Mouse (Mus musculus) lung, postnatal 0 days (tissue): ENCODE results near the gene Nck2. TPM values are rescaled to one million over a fixed set of nuclear protein-coding genes. Genes with fewer than 3 reads are reported as not detected.

Source experiments
- ATAC-seq: fragments of 200-750 bp; cut with Nextera tagmentation; 2 replicates; pipeline ENCODE4 v1.8.0; 2017; ENCODE audit warnings: moderate library complexity
- DNase-seq: peaks from one replicate; pipeline ENCODE4 v3.0.0-alpha.2; 2016; ENCODE audit warnings: low spot score
- H3K27ac ChIP-seq: fragments of 300-500 bp; sonication (generic); 2 replicates; pipeline ENCODE4 v1.5.1; 2014; ENCODE audit warnings: antibody characterized with exemption, mild to moderate bottlenecking, low read length, mixed read lengths
- H3K27me3 ChIP-seq: fragments of 300-500 bp; sonication (generic); replicated peaks from 2 replicates; pipeline ENCODE4 v1.6.1; 2014; ENCODE audit warnings: low read length, mixed read lengths; ENCODE audit not compliant: insufficient read depth
- H3K36me3 ChIP-seq: fragments of 300-500 bp; sonication (generic); 2 replicates; pipeline ENCODE4 v1.6.1; 2014; ENCODE audit warnings: low read length, mixed read lengths; ENCODE audit not compliant: insufficient read depth
- H3K4me1 ChIP-seq: fragments of 300-500 bp; sonication (generic); 2 replicates; pipeline ENCODE4 v1.6.1; 2014; ENCODE audit warnings: antibody characterized with exemption, low read depth, low read length, mixed read lengths; ENCODE audit not compliant: insufficient read depth
- H3K4me2 ChIP-seq: fragments of 300-500 bp; sonication (generic); replicated peaks from 2 replicates; pipeline ENCODE4 v1.6.1; 2014; ENCODE audit warnings: low read depth, mild to moderate bottlenecking, low read length, moderate library complexity, mixed read lengths
- H3K4me3 ChIP-seq: fragments of 300-500 bp; sonication (generic); 2 replicates; pipeline ENCODE4 v1.5.1; 2014; ENCODE audit warnings: low read depth, low read length
- H3K9ac ChIP-seq: fragments of 300-500 bp; sonication (generic); replicated peaks from 2 replicates; pipeline ENCODE4 v1.6.1; 2014; ENCODE audit warnings: low read depth, mild to moderate bottlenecking
- H3K9me3 ChIP-seq: fragments of 300-500 bp; sonication (generic); 2 replicates; pipeline ENCODE4 v1.6.1; 2016; ENCODE audit warnings: low read length, mixed read lengths
- CTCF ChIP-seq: IDR thresholded peaks from 2 replicates; pipeline ENCODE4 v1.5.1; 2016; ENCODE audit warnings: antibody characterized with exemption, mild to moderate bottlenecking
- EP300 ChIP-seq: IDR thresholded peaks from 2 replicates; pipeline ENCODE4 v1.6.1; 2016; ENCODE audit warnings: antibody characterized with exemption, mild to moderate bottlenecking, control low read depth
- WGBS: fragments of 180-500 bp; shearing (Covaris S2); extraction: QIAGEN DNeasy Blood & Tissue Kit; methylation state at CpG from one replicate; pipeline ENCODE4 v1.1.7; 2014; 5-methylcytosine and 5-hydroxymethylcytosine counted together
- polyA plus RNA-seq: library from polyadenylated mRNA; unstranded; fragments of >200 nt; fragmentation: Nextera tagmentation; extraction: Ambion mirVana; gene quantifications from 2 replicates; pipeline ENCODE4 v1.2.1, GENCODE M21; 2015

Gene Nck2
- polyA plus RNA-seq, 1 experiment from 2014 or later: 34.0 TPM

- Histone ChIP-seq H3K27me3 (no peaks in the 10 kb centered on the region), H3K9ac (no peak overlapping the region), H3K4me3 (no peak overlapping the region), H3K4me1 (peaks cover 17% of the 10 kb centered on the region; the same call in 1 of the 2 replicates), H3K9me3 (no peaks in the 10 kb centered on the region), H3K27ac (0 out of 2 replicates have a peak overlapping the region, but pooled peaks have one; percentile 6), H3K4me2 (no peak overlapping the region), H3K36me3 (no peaks in the 10 kb centered on the region)
- DNase-seq (peak; percentile 38), ATAC-seq (peak; percentile 34)
- WGBS: 48% methylated on average over 11 of the region's 11 CpGs
- no peak for TF ChIP-seq EP300
- TF ChIP-seq CTCF: no peak
These were observed 19.7 kb downstream of the Nck2 start for GRCm38 (mm10) chr1:43463941-43464682.

- Histone ChIP-seq H3K27ac (no peak overlapping the region), H3K4me3 (no peak overlapping the region), H3K9me3 (no peaks in the 10 kb centered on the region), H3K27me3 (no peaks in the 10 kb centered on the region), H3K4me2 (no peak overlapping the region), H3K9ac (no peak overlapping the region), H3K4me1 (peaks cover 19% of the 10 kb centered on the region; the same call in 1 of the 2 replicates), H3K36me3 (no peaks in the 10 kb centered on the region)
- ATAC-seq (no peak), DNase-seq (no peak)
- TF ChIP-seq CTCF: no peak
- no peak for TF ChIP-seq EP300
These were observed 20.6 kb downstream of the Nck2 start for GRCm38 (mm10) chr1:43464976-43465375.

GRCm38 (mm10) chr1:43465957-43466624, 21.7 kb downstream of the Nck2 start:
- H3K36me3 ChIP-seq: no peaks in the 10 kb centered on the region
- no peaks in the 10 kb centered on the region for H3K27me3 ChIP-seq
- 76% methylated on average over 9 of the region's 9 CpGs for WGBS
- no peak for TF ChIP-seq EP300
- TF ChIP-seq CTCF: no peak
- no peak for DNase-seq
- ATAC-seq: no peak
- no peak overlapping the region for H3K9ac ChIP-seq
- H3K4me1 ChIP-seq: peaks cover 20% of the 10 kb centered on the region; the same call in 1 of the 2 replicates
- H3K4me2 ChIP-seq: no peak overlapping the region
- no peaks in the 10 kb centered on the region for H3K9me3 ChIP-seq
- no peak overlapping the region for H3K27ac ChIP-seq
- H3K4me3 ChIP-seq: no peak overlapping the region

GRCm38 (mm10) chr1:43467656-43468055, 23.3 kb downstream of the Nck2 start:
- WGBS: 52% methylated on average over 8 of the region's 8 CpGs
- peaks cover 28% of the 10 kb centered on the region; the same call in 1 of the 2 replicates for H3K4me1 ChIP-seq
- DNase-seq: peak; percentile 69

GRCm38 (mm10) chr1:43468207-43468606, 23.8 kb downstream of the Nck2 start:
- DNase-seq (no peak), ATAC-seq (no peak)
- TF ChIP-seq CTCF: no peak
- TF ChIP-seq EP300: no peak
- no peaks in the 10 kb centered on the region for H3K36me3 ChIP-seq
- no peak overlapping the region for H3K27ac ChIP-seq
- peaks cover 28% of the 10 kb centered on the region; the same call in 1 of the 2 replicates for H3K4me1 ChIP-seq
- H3K4me3 ChIP-seq: no peak overlapping the region
- H3K9me3 ChIP-seq: no peaks in the 10 kb centered on the region
- no peaks in the 10 kb centered on the region for H3K27me3 ChIP-seq
- no peak overlapping the region for H3K9ac ChIP-seq
- no peak overlapping the region for H3K4me2 ChIP-seq
- WGBS: 44% methylated on average over 7 of the region's 7 CpGs

More at GRCm38 (mm10) chr1:43467656-43468055, 23.3 kb downstream of the Nck2 start:
- Histone ChIP-seq H3K27ac (no peak overlapping the region), H3K27me3 (no peaks in the 10 kb centered on the region), H3K9me3 (no peaks in the 10 kb centered on the region), H3K36me3 (no peaks in the 10 kb centered on the region), H3K9ac (no peak overlapping the region), H3K4me3 (no peak overlapping the region), H3K4me2 (no peak overlapping the region)
- TF ChIP-seq EP300: no peak
- no peak for TF ChIP-seq CTCF
- ATAC-seq: peak; percentile 28; the same call in 1 of the 2 replicates

- H3K4me1 ChIP-seq: peaks cover 31% of the 10 kb centered on the region; the same call in 1 of the 2 replicates
- H3K36me3 ChIP-seq: no peaks in the 10 kb centered on the region
- H3K4me2 ChIP-seq: no peak overlapping the region
- no peaks in the 10 kb centered on the region for H3K27me3 ChIP-seq
- WGBS: 85% methylated on average over 3 of the region's 3 CpGs
- TF ChIP-seq EP300: no peak
- no peaks in the 10 kb centered on the region for H3K9me3 ChIP-seq
- no peak overlapping the region for H3K4me3 ChIP-seq
- H3K27ac ChIP-seq: no peak overlapping the region
- ATAC-seq: no peak
- no peak overlapping the region for H3K9ac ChIP-seq
- no peak for DNase-seq
These were observed 24.6 kb downstream of the Nck2 start for GRCm38 (mm10) chr1:43468978-43469377.
